Mouse (Mus musculus): ENCODE results near the gene Arhgef3.

- no peak for TF ChIP-seq CTCF (IDR thresholded peaks at IDR 0.05; ENCODE audit: low read depth, low read length)
- TF ChIP-seq GATA1 (IDR thresholded peaks at IDR 0.05; ENCODE audit: borderline replicate concordance, low read length): no peak
These were observed 258.8 kb downstream of the Arhgef3 start for GRCm38 (mm10) chr14:27373498-27373897.

Measured in G1E (cell line).